Mouse (Mus musculus): ENCODE measurements at regions not wholly inside any gene's neighbourhood (a gene's known extent, or its start where the extent isn't known, plus 50 kb on each side); places are given as distances from the start of the nearest gene placed in this dataset.
"Not testable (repeated sequence)": the region's sequence is repeated elsewhere in the genome, so short reads cannot be mapped to it uniquely, and the experiment has no call there.

DNA sequence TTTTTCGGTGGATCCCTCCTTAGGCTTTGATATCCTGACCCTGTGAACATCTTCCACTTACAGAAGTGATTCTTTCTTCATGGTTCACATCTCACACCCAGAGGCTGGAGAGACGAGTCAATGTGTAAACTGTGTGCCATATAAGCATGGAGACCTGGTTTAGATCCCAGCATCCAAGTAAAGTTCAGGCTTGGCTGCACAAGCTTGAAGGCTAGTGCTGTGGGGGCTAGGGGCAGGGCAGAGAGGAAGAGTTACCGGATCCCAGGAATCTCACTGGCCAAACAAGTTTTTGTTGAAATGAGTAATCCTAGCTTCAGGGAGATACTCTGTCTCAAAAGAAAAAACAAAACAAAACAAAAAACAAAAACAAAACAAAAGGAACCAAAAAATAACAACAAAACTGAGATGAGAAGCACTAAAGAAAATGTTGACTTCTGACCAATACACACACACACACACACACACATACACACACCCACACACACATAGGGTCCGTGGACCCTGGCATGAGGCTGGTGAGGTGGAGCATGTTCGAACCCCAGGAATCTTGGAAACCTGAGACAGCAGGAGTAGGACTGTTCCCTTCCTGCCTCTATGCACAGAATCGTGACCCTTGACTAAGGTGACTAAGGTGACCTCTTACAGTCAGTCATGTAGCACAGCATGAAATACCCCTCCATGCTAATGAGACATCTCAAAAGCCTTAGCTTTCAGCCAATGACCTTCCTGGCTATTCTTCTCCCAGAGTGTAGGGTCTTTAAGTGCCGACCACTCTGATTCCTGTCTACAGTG lies 55.2 kb downstream of the Gm12728 start:
- Histone ChIP-seq H3K4me2 (ENCODE audit: low read depth) (no peak overlapping the region), H3K27me3 (ENCODE audit: control insufficient read depth, insufficient read depth, low read length) (no peaks in the 10 kb centered on the region), H3K4me3 (ENCODE audit: insufficient read depth in 1 of 2, low read depth in 2 of 2, low read length in 2 of 2) (no peak overlapping the region), H3K4me1 (replicated peaks; ENCODE audit: control insufficient read depth in 2 of 2, insufficient read depth in 2 of 2, low read length in 1 of 2) (no peaks in the 10 kb centered on the region), H3K9me3 (ENCODE audit: control insufficient read depth, low read length) (no peaks in the 10 kb centered on the region), H3K27ac (no peak overlapping the region), H3K36me3 (replicated peaks; ENCODE audit: control insufficient read depth, insufficient read depth, low read depth) (no peaks in the 10 kb centered on the region), H3K9ac (replicated peaks) (no peak overlapping the region)
- 60% methylated on average over 7 of the region's 7 CpGs for WGBS (ENCODE audit: insufficient replicate concordance)
- ATAC-seq (ENCODE audit: insufficient read depth) (no peak), DNase-seq (ENCODE audit: low read depth in 3 of 3, low spot score in 3 of 3) (no peak)
- no peak for TF ChIP-seq CTCF (IDR thresholded peaks at IDR 0.05; ENCODE audit: low read depth)
- no peak for TF ChIP-seq EP300 (IDR thresholded peaks at IDR 0.05; ENCODE audit: low read depth)

DNA sequence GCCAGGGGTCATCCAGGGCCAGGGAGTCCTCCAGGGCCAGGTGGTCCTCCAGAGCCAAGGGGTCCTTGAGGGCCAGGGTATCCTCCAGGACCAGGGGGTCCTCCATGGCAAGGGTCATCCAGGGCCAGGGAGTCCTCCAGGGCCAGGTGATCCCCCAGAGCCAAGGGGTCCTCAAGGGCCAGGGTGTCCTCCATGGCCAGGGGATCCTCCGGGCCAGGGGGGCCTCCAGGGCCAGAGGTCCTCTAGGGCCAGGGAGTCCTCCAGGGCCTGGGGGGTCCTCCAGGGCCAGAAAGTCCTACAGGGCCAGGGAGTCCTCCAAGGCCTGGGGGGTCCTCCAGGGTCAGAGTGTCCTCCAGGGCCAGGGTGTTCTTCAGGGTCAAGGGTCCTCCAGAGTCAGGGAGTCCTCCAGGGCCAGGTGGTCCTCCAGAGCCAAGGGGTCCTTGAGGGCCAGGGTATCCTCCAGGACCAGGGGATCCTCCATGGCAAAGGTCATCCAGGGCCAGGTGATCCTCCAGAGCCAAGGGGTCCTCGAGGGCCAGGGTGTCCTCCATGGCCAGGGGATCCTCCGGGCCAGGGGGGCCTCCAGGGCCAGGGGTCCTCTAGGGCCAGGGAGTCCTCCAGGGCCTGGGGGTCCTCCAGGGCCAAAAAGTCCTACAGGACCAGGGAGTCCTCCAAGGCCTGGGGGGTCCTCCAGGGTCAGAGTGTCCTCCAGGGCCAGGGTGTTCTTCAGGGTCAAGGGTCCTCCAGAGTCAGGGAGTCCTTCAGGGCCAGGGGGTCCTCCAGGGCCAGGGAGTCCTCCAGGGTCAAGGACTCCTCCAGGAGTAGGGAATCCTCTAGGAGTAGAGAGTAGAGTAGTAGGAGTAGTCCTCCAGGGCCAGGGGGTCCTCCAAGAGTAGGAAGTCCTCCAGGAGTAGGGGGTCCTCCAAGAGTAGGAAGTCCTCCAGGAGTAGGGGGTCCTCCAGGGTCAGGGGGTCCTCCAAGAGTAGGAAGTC lies 56.6 kb downstream of the Gm12728 start:
- ATAC-seq (ENCODE audit: insufficient read depth); H3K9ac ChIP-seq (replicated peaks); H3K36me3 ChIP-seq (replicated peaks; ENCODE audit: control insufficient read depth, insufficient read depth, low read depth); H3K4me1 ChIP-seq (replicated peaks; ENCODE audit: control insufficient read depth in 2 of 2, insufficient read depth in 2 of 2, low read length in 1 of 2); H3K9me3 ChIP-seq (ENCODE audit: control insufficient read depth, low read length); DNase-seq (ENCODE audit: low read depth in 3 of 3, low spot score in 3 of 3); H3K27me3 ChIP-seq (ENCODE audit: control insufficient read depth, insufficient read depth, low read length); H3K4me3 ChIP-seq (ENCODE audit: insufficient read depth in 1 of 2, low read depth in 2 of 2, low read length in 2 of 2); H3K27ac ChIP-seq; H3K4me2 ChIP-seq (ENCODE audit: low read depth): not testable (repeated sequence)
- WGBS (ENCODE audit: insufficient replicate concordance), result 62% methylated on average over 3 of the region's 3 CpGs

- ATAC-seq (ENCODE audit: insufficient read depth) (no peak), DNase-seq (ENCODE audit: low read depth in 3 of 3, low spot score in 3 of 3) (no peak)
- no peak overlapping the region for H3K4me2 ChIP-seq (ENCODE audit: low read depth)
- no peaks in the 10 kb centered on the region for H3K27me3 ChIP-seq (ENCODE audit: control insufficient read depth, insufficient read depth, low read length)
- no peaks in the 10 kb centered on the region for H3K36me3 ChIP-seq (replicated peaks; ENCODE audit: control insufficient read depth, insufficient read depth, low read depth)
- 71% methylated on average over 6 of the region's 6 CpGs for WGBS (ENCODE audit: insufficient replicate concordance)
- TF ChIP-seq EP300 (IDR thresholded peaks at IDR 0.05; ENCODE audit: low read depth) (no peak), CTCF (IDR thresholded peaks at IDR 0.05; ENCODE audit: low read depth) (no peak)
- no peak overlapping the region for H3K27ac ChIP-seq
- no peak overlapping the region for H3K9ac ChIP-seq (replicated peaks)
- H3K9me3 ChIP-seq (ENCODE audit: control insufficient read depth, low read length), result no peaks in the 10 kb centered on the region
- H3K4me3 ChIP-seq (ENCODE audit: insufficient read depth in 1 of 2, low read depth in 2 of 2, low read length in 2 of 2), result no peak overlapping the region
- H3K4me1 ChIP-seq (replicated peaks; ENCODE audit: control insufficient read depth in 2 of 2, insufficient read depth in 2 of 2, low read length in 1 of 2), result no peaks in the 10 kb centered on the region
These were observed 63.4 kb downstream of the Gm12728 start for GRCm38 (mm10) chr4:105853086-105853485.

GRCm38 (mm10) chr4:105859052-105859864 lies 69.6 kb downstream of the Gm12728 start:
- H3K36me3 ChIP-seq (replicated peaks; ENCODE audit: control insufficient read depth, insufficient read depth, low read depth), result no peaks in the 10 kb centered on the region
- H3K4me2 ChIP-seq (ENCODE audit: low read depth), result no peak overlapping the region
- ATAC-seq (ENCODE audit: insufficient read depth), result no peak
- no peak overlapping the region for H3K9ac ChIP-seq (replicated peaks)
- H3K27me3 ChIP-seq (ENCODE audit: control insufficient read depth, insufficient read depth, low read length), result no peaks in the 10 kb centered on the region
- TF ChIP-seq EP300 (IDR thresholded peaks at IDR 0.05; ENCODE audit: low read depth) (no peak), CTCF (IDR thresholded peaks at IDR 0.05; ENCODE audit: low read depth) (no peak)
- DNase-seq (ENCODE audit: low read depth in 3 of 3, low spot score in 3 of 3), result no peak
- H3K4me3 ChIP-seq (ENCODE audit: insufficient read depth in 1 of 2, low read depth in 2 of 2, low read length in 2 of 2), result no peak overlapping the region
- no peaks in the 10 kb centered on the region for H3K9me3 ChIP-seq (ENCODE audit: control insufficient read depth, low read length)
- 53% methylated on average over 15 of the region's 15 CpGs for WGBS (ENCODE audit: insufficient replicate concordance)
- H3K4me1 ChIP-seq (replicated peaks; ENCODE audit: control insufficient read depth in 2 of 2, insufficient read depth in 2 of 2, low read length in 1 of 2), result 0 out of 4 replicates have a peak, but pooled peaks cover 0 to 2% of the 10 kb centered on the region in 2 experiments
- no peak overlapping the region for H3K27ac ChIP-seq

Measured in liver, embryonic 14.5 days (tissue).